Mouse (Mus musculus): ENCODE results near the gene Egfr.

- no peak for TF ChIP-seq CTCF (IDR thresholded peaks at IDR 0.05; ENCODE audit: borderline replicate concordance, insufficient read depth, low read length)
- no peak for TF ChIP-seq POLR2A (IDR thresholded peaks at IDR 0.05; ENCODE audit: low read depth, low read length)
Measured at GRCm38 (mm10) chr11:16851361-16851760, 99.4 kb downstream of the Egfr start.
